ENCODE assay signal across 27 mouse cellular contexts in genomic region chr4:132693366-132693765, GRCm38 (mm10).
"Had no signal": no experiment of that assay in that cellular context is flagged by ENCODE, and none has a peak within 500 bp of the region (broad histone marks: within the 10 kb centered on the region; RNA-seq: fewer than 3 reads in every experiment).

No protein-coding gene starts in this region.

- H3K4me1 ChIP-seq: embryonic facial prominence, embryonic 10.5 days; embryonic facial prominence, embryonic 12.5 days; embryonic facial prominence, embryonic 13.5 days; embryonic facial prominence, embryonic 15.5 days; forebrain, embryonic 10.5 days; forebrain, embryonic 12.5 days; forebrain, embryonic 13.5 days; forebrain, embryonic 15.5 days had no signal

- H3K4me2 ChIP-seq: embryonic facial prominence, embryonic 12.5 days; embryonic facial prominence, embryonic 13.5 days; embryonic facial prominence, embryonic 15.5 days; forebrain, embryonic 12.5 days; forebrain, embryonic 13.5 days; forebrain, embryonic 15.5 days had no signal

- ATAC-seq: forebrain, embryonic 13.5 days; forebrain, embryonic 14.5 days; forebrain, embryonic 15.5 days; forebrain, embryonic 16.5 days; forebrain, postnatal 0 days had no signal

- H3K9me3 ChIP-seq: embryonic facial prominence, embryonic 10.5 days; embryonic facial prominence, embryonic 12.5 days; embryonic facial prominence, embryonic 13.5 days; embryonic facial prominence, embryonic 15.5 days; forebrain, embryonic 10.5 days; forebrain, embryonic 12.5 days; forebrain, embryonic 13.5 days; forebrain, embryonic 15.5 days had no signal

- H3K4me3 ChIP-seq: embryonic facial prominence, embryonic 10.5 days; embryonic facial prominence, embryonic 12.5 days; embryonic facial prominence, embryonic 13.5 days; embryonic facial prominence, embryonic 15.5 days; erythroblast, embryonic 14.5 days; forebrain, embryonic 10.5 days; forebrain, embryonic 12.5 days; forebrain, embryonic 13.5 days; forebrain, embryonic 15.5 days; gastrocnemius, adult 2 months had no signal

- H3K27me3 ChIP-seq: embryonic facial prominence, embryonic 12.5 days; embryonic facial prominence, embryonic 13.5 days; embryonic facial prominence, embryonic 15.5 days; forebrain, embryonic 12.5 days; forebrain, embryonic 13.5 days; forebrain, embryonic 15.5 days had no signal

- H3K27ac ChIP-seq: embryonic facial prominence, embryonic 10.5 days; embryonic facial prominence, embryonic 12.5 days; embryonic facial prominence, embryonic 13.5 days; embryonic facial prominence, embryonic 15.5 days; forebrain, embryonic 10.5 days; forebrain, embryonic 12.5 days; forebrain, embryonic 13.5 days; forebrain, embryonic 15.5 days; gastrocnemius, adult 2 months had no signal

- H3K9ac ChIP-seq: embryonic facial prominence, embryonic 12.5 days; embryonic facial prominence, embryonic 13.5 days; embryonic facial prominence, embryonic 15.5 days; forebrain, embryonic 12.5 days; forebrain, embryonic 13.5 days; forebrain, embryonic 15.5 days; forebrain, postnatal 0 days had no signal

- DNase-seq: cerebellum, adult 2 months; cerebellum, adult 8-10 months; cerebellum, adult 9-10 months; cerebellum, adult 9-11 months; cerebellum, postnatal 10 days; cerebellum, postnatal 14 days; cerebellum, postnatal 25 days; cerebellum, postnatal 36 days; embryo, embryonic 11 days; forebrain, postnatal 0 days; gastrocnemius, adult 2 months; gastrocnemius, postnatal 10 days; gastrocnemius, postnatal 14 days; gastrocnemius, postnatal 25 days; gastrocnemius, postnatal 36 days; heart, adult 18-20 months had no signal
